Mouse (Mus musculus) ES-Bruce4 (cell line): ENCODE data around the gene C1rb. TPM values are rescaled to one million over a fixed set of nuclear protein-coding genes. Genes with fewer than 3 reads are reported as not detected.
"Not testable (repeated sequence)": the region's sequence is repeated elsewhere in the genome, so short reads cannot be mapped to it uniquely, and the experiment has no call there.

ENCODE experiments used
- H3K27ac ChIP-seq: 2 replicates; pipeline ENCODE4 v1.5.1; 2012; ENCODE audit warnings: low read length, inconsistent platforms; ENCODE audit not compliant: insufficient read depth
- H3K27me3 ChIP-seq: 2 replicates; pipeline ENCODE4 v1.6.1; 2012; ENCODE audit warnings: mild to moderate bottlenecking, low read length, inconsistent platforms; ENCODE audit not compliant: control insufficient read depth, poor library complexity, insufficient read depth, severe bottlenecking
- H3K36me3 ChIP-seq: 2 replicates; pipeline ENCODE4 v1.6.1; 2012; ENCODE audit warnings: inconsistent platforms, mild to moderate bottlenecking, low read length, moderate library complexity; ENCODE audit not compliant: control insufficient read depth, poor library complexity, insufficient read depth, severe bottlenecking
- H3K4me1 ChIP-seq: one replicate; pipeline ENCODE4 v1.8.1; 2011; ENCODE audit warnings: low read length; ENCODE audit not compliant: control insufficient read depth, insufficient read depth
- H3K4me3 ChIP-seq: 2 replicates; pipeline ENCODE4 v1.5.1; 2011; ENCODE audit warnings: low read depth, mild to moderate bottlenecking, low read length
- H3K9ac ChIP-seq: 2 replicates; pipeline ENCODE4 v1.6.1; 2012; ENCODE audit warnings: low read depth, mild to moderate bottlenecking, inconsistent platforms; ENCODE audit not compliant: poor library complexity, severe bottlenecking
- H3K9me3 ChIP-seq: replicated peaks from 2 replicates; pipeline ENCODE4 v1.6.1; 2012; ENCODE audit warnings: mild to moderate bottlenecking, low read length, inconsistent platforms; ENCODE audit not compliant: control insufficient read depth, poor library complexity, insufficient read depth, severe bottlenecking
- CTCF ChIP-seq: IDR thresholded peaks from one replicate; pipeline ENCODE4 v1.8.1; 2011; ENCODE audit warnings: low read depth, low read length
- EP300 ChIP-seq: IDR thresholded peaks from 2 replicates; pipeline ENCODE4 v1.6.1; 2011; ENCODE audit warnings: low read depth, low read length; ENCODE audit not compliant: insufficient read depth
- POLR2A ChIP-seq: IDR thresholded peaks from one replicate; pipeline ENCODE4 v1.8.1; 2011; ENCODE audit warnings: low read length; ENCODE audit not compliant: insufficient read depth
- polyA plus RNA-seq: library from polyadenylated mRNA; stranded (reverse); fragments of >200 nt; gene quantifications from 2 replicates; pipeline ENCODE4 v1.2.4, GENCODE M21; 2011; ENCODE audit warnings: low read depth; ENCODE audit not compliant: missing spikeins, insufficient read depth, insufficient read length

C1rb gene
- polyA plus RNA-seq, 1 experiment: not detected

GRCm38 (mm10) chr6:124544466-124544865, 25.6 kb upstream of the C1rb start:
- Histone ChIP-seq H3K36me3 (no peaks in the 10 kb centered on the region), H3K4me1 (no peaks in the 10 kb centered on the region), H3K27ac (no peak overlapping the region), H3K9me3 (no peaks in the 10 kb centered on the region), H3K4me3 (no peak overlapping the region), H3K27me3 (no peaks in the 10 kb centered on the region), H3K9ac (no peak overlapping the region)
- no peak for TF ChIP-seq CTCF

GRCm38 (mm10) chr6:124545425-124545824, 24.7 kb upstream of the C1rb start:
- Histone ChIP-seq H3K4me3 (no peak overlapping the region), H3K27me3 (no peaks in the 10 kb centered on the region), H3K27ac (no peak overlapping the region), H3K36me3 (no peaks in the 10 kb centered on the region), H3K9me3 (no peaks in the 10 kb centered on the region), H3K9ac (no peak overlapping the region), H3K4me1 (no peaks in the 10 kb centered on the region)
- TF ChIP-seq CTCF (no peak), EP300 (no peak), POLR2A (no peak)

GRCm38 (mm10) chr6:124547979-124548378, 22.1 kb upstream of the C1rb start:
- not testable (repeated sequence) for H3K9ac ChIP-seq, H3K27me3 ChIP-seq, H3K36me3 ChIP-seq, H3K27ac ChIP-seq, H3K9me3 ChIP-seq, H3K4me3 ChIP-seq, H3K4me1 ChIP-seq

- TF ChIP-seq EP300 (no peak), POLR2A (no peak), CTCF (no peak)
- H3K4me1 ChIP-seq: no peaks in the 10 kb centered on the region
- H3K27me3 ChIP-seq: no peaks in the 10 kb centered on the region
- H3K4me3 ChIP-seq: no peak overlapping the region
- H3K9me3 ChIP-seq: peaks cover 5% of the 10 kb centered on the region
- no peak overlapping the region for H3K27ac ChIP-seq
- no peak overlapping the region for H3K9ac ChIP-seq
- H3K36me3 ChIP-seq: no peaks in the 10 kb centered on the region
Observed at GRCm38 (mm10) chr6:124549023-124549550, 21.0 kb upstream of the C1rb start.

- no peaks in the 10 kb centered on the region for H3K27me3 ChIP-seq
- TF ChIP-seq POLR2A: no peak
- H3K9ac ChIP-seq: no peak overlapping the region
- H3K36me3 ChIP-seq: no peaks in the 10 kb centered on the region
- peaks cover 5% of the 10 kb centered on the region for H3K9me3 ChIP-seq
- H3K27ac ChIP-seq: no peak overlapping the region
- H3K4me3 ChIP-seq: peak overlapping the region; percentile 54
- no peaks in the 10 kb centered on the region for H3K4me1 ChIP-seq
Observed at GRCm38 (mm10) chr6:124552766-124553165, 17.3 kb upstream of the C1rb start.

GRCm38 (mm10) chr6:124555956-124556355, 14.1 kb upstream of the C1rb start:
- H3K36me3 ChIP-seq, H3K9me3 ChIP-seq, H3K27ac ChIP-seq, H3K4me1 ChIP-seq, H3K27me3 ChIP-seq, H3K9ac ChIP-seq, H3K4me3 ChIP-seq: not testable (repeated sequence)

- H3K4me3 ChIP-seq, H3K4me1 ChIP-seq, H3K9me3 ChIP-seq, H3K27me3 ChIP-seq, H3K9ac ChIP-seq, H3K27ac ChIP-seq, H3K36me3 ChIP-seq: not testable (repeated sequence)
Observed at GRCm38 (mm10) chr6:124561156-124561555, 8.9 kb upstream of the C1rb start.

- H3K9ac ChIP-seq, H3K27me3 ChIP-seq, H3K4me1 ChIP-seq, H3K27ac ChIP-seq, H3K9me3 ChIP-seq, H3K4me3 ChIP-seq, H3K36me3 ChIP-seq: not testable (repeated sequence)
Observed at GRCm38 (mm10) chr6:124561611-124562010, 8.5 kb upstream of the C1rb start.

GRCm38 (mm10) chr6:124575155-124575678, 5.1 kb downstream of the C1rb start:
- not testable (repeated sequence) for H3K4me3 ChIP-seq, H3K36me3 ChIP-seq, H3K27me3 ChIP-seq, H3K9me3 ChIP-seq, H3K4me1 ChIP-seq, H3K27ac ChIP-seq, H3K9ac ChIP-seq
